Mouse (Mus musculus): ENCODE measurements around the gene Hpd. TPM values are rescaled to one million over a fixed set of nuclear protein-coding genes. Genes with fewer than 3 reads are reported as not detected.

Gene Hpd
- polyA plus RNA-seq, 1 experiment, result 0.34 TPM

GRCm38 (mm10) chr5:123135471-123136360 lies 46.8 kb downstream of the Hpd start:
- DNase-seq (ENCODE audit: low read depth), result no peak

GRCm38 (mm10) chr5:123134875-123135382 lies 47.6 kb downstream of the Hpd start:
- DNase-seq (ENCODE audit: low read depth), result no peak

- no peak for DNase-seq (ENCODE audit: low read depth)
Measured at GRCm38 (mm10) chr5:123134186-123134874, 48.2 kb downstream of the Hpd start.

GRCm38 (mm10) chr5:123133784-123134143 lies 48.8 kb downstream of the Hpd start:
- DNase-seq (ENCODE audit: low read depth), result no peak

- no peak for DNase-seq (ENCODE audit: low read depth)
Measured at GRCm38 (mm10) chr5:123133083-123133783, 49.3 kb downstream of the Hpd start.

GRCm38 (mm10) chr5:123132308-123133071 lies 50.0 kb downstream of the Hpd start, which contains the start of gene Rhof:
Gene Rhof, minus strand, starts transcription at chr5:123132692.
- DNase-seq (ENCODE audit: low read depth), result no peak

- no peak for DNase-seq (ENCODE audit: low read depth)
Measured at GRCm38 (mm10) chr5:123130814-123131148, 51.7 kb downstream of the Hpd start.

GRCm38 (mm10) chr5:123130030-123130813 lies 52.3 kb downstream of the Hpd start:
- DNase-seq (ENCODE audit: low read depth), result no peak

- DNase-seq (ENCODE audit: low read depth), result no peak
Measured at GRCm38 (mm10) chr5:123129170-123129757, 53.3 kb downstream of the Hpd start.

- no peak for DNase-seq (ENCODE audit: low read depth)
Measured at GRCm38 (mm10) chr5:123128426-123129169, 53.9 kb downstream of the Hpd start.

GRCm38 (mm10) chr5:123127031-123127430 lies 55.5 kb downstream of the Hpd start:
- no peak for DNase-seq (ENCODE audit: low read depth)

- DNase-seq (ENCODE audit: low read depth), result no peak
Measured at GRCm38 (mm10) chr5:123125638-123126406, 56.7 kb downstream of the Hpd start.

GRCm38 (mm10) chr5:123125105-123125504 lies 57.4 kb downstream of the Hpd start:
- no peak for DNase-seq (ENCODE audit: low read depth)

- DNase-seq (ENCODE audit: low read depth), result no peak
Measured at GRCm38 (mm10) chr5:123122181-123122580, 60.3 kb downstream of the Hpd start.

Other genes with a start within 250 kb of the Hpd start
- gene Kdm2b, start 192.9 kb downstream of the Hpd start, polyA plus RNA-seq (2012; rRNA removed), result 18.0 and 21.7 TPM in 2 replicates
- 43.4 and 44.0 TPM in 2 replicates for gene Orai1, start 167.7 kb downstream of the Hpd start, polyA plus RNA-seq (2012; rRNA removed)
- 1.4 and 4.0 TPM in 2 replicates for gene Morn3, start 135.7 kb downstream of the Hpd start, polyA plus RNA-seq (2012; rRNA removed)
- gene Tmem120b, start 114.3 kb downstream of the Hpd start, polyA plus RNA-seq (2012; rRNA removed), result 38.5 and 66.6 TPM in 2 replicates
- gene Rhof, start 50.0 kb downstream of the Hpd start, polyA plus RNA-seq (2012; rRNA removed), result 2.1 and 2.7 TPM in 2 replicates
- gene Setd1b, start 40.5 kb downstream of the Hpd start, polyA plus RNA-seq (2012; rRNA removed), result 3.5 and 9.3 TPM in 2 replicates
- 28.0 and 36.1 TPM in 2 replicates for gene Psmd9, start 13.3 kb downstream of the Hpd start, polyA plus RNA-seq (2012; rRNA removed)
- gene Wdr66, start 69.4 kb upstream of the Hpd start, polyA plus RNA-seq (2012; rRNA removed), result 2.5 and 3.0 TPM in 2 replicates
- gene Bcl7a, start 161.1 kb upstream of the Hpd start, polyA plus RNA-seq (2012; rRNA removed), result 10.2 and 14.7 TPM in 2 replicates
- gene Mlxip, start 212.1 kb upstream of the Hpd start, polyA plus RNA-seq (2012; rRNA removed), result 33.4 and 37.9 TPM in 2 replicates